Mouse (Mus musculus): Measurements from ENCODE around the gene Itgb1bp1.

Gene Itgb1bp1

DNA sequence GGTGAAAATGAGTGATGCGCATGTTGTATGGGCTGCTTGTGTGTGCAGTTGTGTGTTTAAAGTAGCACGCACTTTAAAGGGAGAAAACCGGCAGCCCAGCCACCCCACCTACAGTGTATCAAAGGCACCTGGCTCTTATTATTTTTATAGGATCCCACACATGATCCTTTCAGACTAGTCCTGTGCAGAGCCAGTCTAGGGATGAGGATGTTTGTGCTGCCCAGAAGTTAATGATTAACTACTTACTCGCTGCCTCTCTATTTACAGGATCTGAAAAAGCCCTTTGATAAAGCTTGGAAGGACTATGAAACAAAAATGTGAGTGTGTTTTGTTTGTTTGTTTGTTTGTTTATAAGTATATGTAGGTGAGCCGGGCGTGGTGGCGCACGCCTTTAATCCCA lies 85.5 kb downstream of the Itgb1bp1 start:
- DNase-seq (ENCODE audit: low spot score): no peak

DNA sequence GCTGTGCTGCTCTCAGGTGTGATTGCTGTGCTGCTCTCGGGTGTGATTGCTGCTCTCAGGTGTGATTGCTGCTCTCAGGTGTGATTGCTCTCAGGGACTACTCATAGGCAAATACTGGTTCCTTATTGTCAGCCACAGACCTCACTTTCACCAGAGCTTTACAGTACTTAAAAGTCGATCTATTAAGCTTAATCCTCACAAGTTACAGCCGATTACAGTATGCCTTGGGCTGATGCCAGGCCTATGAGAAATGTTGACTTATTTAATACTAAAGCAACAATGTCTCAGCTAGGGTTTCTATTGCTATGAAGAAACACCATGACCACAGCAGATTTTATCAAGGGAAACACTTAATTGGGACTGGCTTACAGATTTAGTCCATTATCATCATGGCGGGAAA lies 89.7 kb downstream of the Itgb1bp1 start:
- DNase-seq (ENCODE audit: low spot score): no peak

- DNase-seq (ENCODE audit: low spot score): no peak
Measured at GRCm38 (mm10) chr12:21195497-21195896, 90.6 kb downstream of the Itgb1bp1 start.

GRCm38 (mm10) chr12:21191546-21191945 lies 94.5 kb downstream of the Itgb1bp1 start:
- DNase-seq (ENCODE audit: low spot score): no peak

All from urinary bladder, postnatal 10 days (tissue).